Mouse (Mus musculus) MEL (cell line): ENCODE measurements at regions not wholly inside any gene's neighbourhood (a gene's known extent, or its start where the extent isn't known, plus 50 kb on each side); places are given as distances from the start of the nearest gene placed in this dataset.

Experiments
- DNase-seq: peaks from one replicate; pipeline ENCODE4 v3.0.0; 2011; ENCODE audit warnings: low read depth, low spot score
- H3K27ac ChIP-seq: 2 replicates; pipeline ENCODE4 v1.5.1; 2012; ENCODE audit warnings: low read depth, mild to moderate bottlenecking, control low read depth, low read length, moderate library complexity; ENCODE audit not compliant: control insufficient read depth
- H3K27me3 ChIP-seq, 2 experiments: fragments of 150-350 bp in 1 of 2; sonication (generic) in 1 of 2; 2 replicates each; pipeline ENCODE4 v1.6.1; 2012; ENCODE audit warnings: low read length in 2 of 2, mild to moderate bottlenecking in 2 of 2, improper control_type of control experiment in 1 of 2, moderate library complexity in 1 of 2; ENCODE audit not compliant: insufficient read depth in 2 of 2, control insufficient read depth in 1 of 2
- H3K36me3 ChIP-seq, 2 experiments: 2 replicates each; pipeline ENCODE4 v1.6.1; 2012 to 2014; ENCODE audit warnings: low read length in 2 of 2, improper control_type of control experiment in 1 of 2, inconsistent platforms in 1 of 2, mild to moderate bottlenecking in 1 of 2; ENCODE audit not compliant: insufficient read depth in 2 of 2, control insufficient read depth in 1 of 2
- H3K4me1 ChIP-seq, 2 experiments: fragments of 150-350 bp in 1 of 2; sonication (generic) in 1 of 2; 2 replicates each; pipeline ENCODE4 v1.6.1; 2012; ENCODE audit warnings: low read length in 2 of 2, improper control_type of control experiment in 1 of 2, mild to moderate bottlenecking in 1 of 2; ENCODE audit not compliant: insufficient read depth in 2 of 2, control insufficient read depth in 1 of 2
- H3K4me3 ChIP-seq, 2 experiments: fragments of 150-350 bp in 1 of 2; sonication (generic) in 1 of 2; 2 replicates each; pipeline ENCODE4 v1.5.1; 2012; ENCODE audit warnings: low read depth in 2 of 2, low read length in 2 of 2, mild to moderate bottlenecking in 2 of 2, moderate library complexity in 2 of 2, control low read depth in 1 of 2, improper control_type of control experiment in 1 of 2; ENCODE audit not compliant: control insufficient read depth in 1 of 2, insufficient read depth in 1 of 2
- H3K79me2 ChIP-seq: 2 replicates; pipeline ENCODE4 v1.6.1; 2012; ENCODE audit warnings: mild to moderate bottlenecking, low read length, moderate library complexity; ENCODE audit not compliant: control insufficient read depth, poor library complexity, insufficient read depth
- H3K9ac ChIP-seq: 2 replicates; pipeline ENCODE4 v1.6.1; 2012; ENCODE audit warnings: low read depth, mild to moderate bottlenecking, control low read depth, low read length, moderate library complexity; ENCODE audit not compliant: control insufficient read depth, poor library complexity, severe bottlenecking
- H3K9me3 ChIP-seq: fragments of 150-350 bp; sonication (generic); replicated peaks from 2 replicates; pipeline ENCODE4 v1.6.1; 2012; ENCODE audit warnings: mild to moderate bottlenecking, low read length, improper control_type of control experiment, moderate library complexity; ENCODE audit not compliant: insufficient read depth
- BHLHE40 ChIP-seq: IDR thresholded peaks from 2 replicates; pipeline ENCODE4 v1.6.1; 2012; ENCODE audit warnings: low read depth, mild to moderate bottlenecking, inconsistent platforms, low read length, improper control_type of control experiment, borderline replicate concordance
- CHD2 ChIP-seq: IDR thresholded peaks from 2 replicates; pipeline ENCODE4 v1.6.1; 2011; ENCODE audit warnings: low read length, improper control_type of control experiment
- CTCF ChIP-seq, 3 experiments: IDR thresholded peaks in 2 of 3; conservative IDR thresholded peaks in 1 of 3; 2 replicates each; pipeline ENCODE4 v1.5.1; 2011 to 2012; ENCODE audit warnings: low read length in 3 of 3, low read depth in 2 of 3, mild to moderate bottlenecking in 2 of 3, improper control_type of control experiment in 1 of 3, inconsistent platforms in 1 of 3, mixed read lengths in 1 of 3, moderate library complexity in 1 of 3; ENCODE audit not compliant: control insufficient read depth in 1 of 3, insufficient read depth in 1 of 3, poor library complexity in 1 of 3, severe bottlenecking in 1 of 3
- ELF1 ChIP-seq: IDR thresholded peaks from 2 replicates; pipeline ENCODE4 v1.6.1; 2014; ENCODE audit warnings: low read depth, mild to moderate bottlenecking, inconsistent platforms, low read length, improper control_type of control experiment, moderate library complexity
- EP300 ChIP-seq, 2 experiments: IDR thresholded peaks; 2 replicates each; pipeline ENCODE4 v1.6.1; 2011; ENCODE audit warnings: improper control_type of control experiment in 2 of 2, low read length in 2 of 2, low read depth in 1 of 2, mild to moderate bottlenecking in 1 of 2
- GABPA ChIP-seq: IDR thresholded peaks from 2 replicates; pipeline ENCODE4 v1.6.1; 2012; ENCODE audit warnings: low read depth, mild to moderate bottlenecking, inconsistent platforms, low read length, improper control_type of control experiment, moderate library complexity
- GATA1 ChIP-seq: IDR thresholded peaks from 2 replicates; pipeline ENCODE4 v1.6.1; 2011; ENCODE audit warnings: low read depth, low read length, improper control_type of control experiment
- HCFC1 ChIP-seq: IDR thresholded peaks from 2 replicates; pipeline ENCODE4 v1.6.1; 2012; ENCODE audit warnings: low read depth, mild to moderate bottlenecking, inconsistent platforms, low read length, improper control_type of control experiment, moderate library complexity
- KAT2A ChIP-seq: conservative IDR thresholded peaks from 2 replicates; pipeline ENCODE4 v1.6.1; 2012; ENCODE audit warnings: low read depth, low read length, improper control_type of control experiment, inconsistent platforms
- MEF2A ChIP-seq: IDR thresholded peaks from 2 replicates; pipeline ENCODE4 v1.6.1; 2014; ENCODE audit warnings: low read depth, mild to moderate bottlenecking, inconsistent platforms, low read length, improper control_type of control experiment; ENCODE audit not compliant: poor library complexity, insufficient replicate concordance, severe bottlenecking; ENCODE audit errors: extremely low read depth
- MXI1 ChIP-seq: IDR thresholded peaks from 2 replicates; pipeline ENCODE4 v1.6.1; 2011; ENCODE audit warnings: mild to moderate bottlenecking, low read depth, low read length, improper control_type of control experiment
- MYB ChIP-seq: IDR thresholded peaks from 2 replicates; pipeline ENCODE4 v1.6.1; 2011; ENCODE audit warnings: mild to moderate bottlenecking, low read depth, low read length, improper control_type of control experiment
- NRF1 ChIP-seq: IDR thresholded peaks from 2 replicates; pipeline ENCODE4 v1.6.1; 2014; ENCODE audit warnings: low read depth, mild to moderate bottlenecking, inconsistent platforms, low read length, improper control_type of control experiment, moderate library complexity; ENCODE audit not compliant: poor library complexity, insufficient read depth, severe bottlenecking
- POLR2AphosphoS5 ChIP-seq: IDR thresholded peaks from 2 replicates; pipeline ENCODE4 v1.6.1; 2012; ENCODE audit warnings: low read depth, borderline replicate concordance, mild to moderate bottlenecking, inconsistent platforms, low read length, moderate library complexity, mixed read lengths
- RCOR1 ChIP-seq: IDR thresholded peaks from 2 replicates; pipeline ENCODE4 v1.6.1; 2012; ENCODE audit warnings: low read depth, mild to moderate bottlenecking, inconsistent platforms, low read length, improper control_type of control experiment
- SMC3 ChIP-seq: IDR thresholded peaks from 2 replicates; pipeline ENCODE4 v1.6.1; 2011; ENCODE audit warnings: low read depth, low read length, improper control_type of control experiment
- TCF12 ChIP-seq: IDR thresholded peaks from 2 replicates; pipeline ENCODE4 v1.6.1; 2014; ENCODE audit warnings: low read depth, mild to moderate bottlenecking, inconsistent platforms, low read length, improper control_type of control experiment, moderate library complexity
- USF1 ChIP-seq: IDR thresholded peaks from 2 replicates; pipeline ENCODE4 v1.6.1; 2014; ENCODE audit warnings: low read depth, mild to moderate bottlenecking, inconsistent platforms, low read length, improper control_type of control experiment, moderate library complexity
- USF2 ChIP-seq, 2 experiments: IDR thresholded peaks; 2 replicates each; pipeline ENCODE4 v1.6.1; 2011 to 2012; ENCODE audit warnings: improper control_type of control experiment in 2 of 2, low read length in 2 of 2, borderline replicate concordance in 1 of 2, inconsistent platforms in 1 of 2, low read depth in 1 of 2, mild to moderate bottlenecking in 1 of 2; ENCODE audit not compliant: insufficient read depth in 1 of 2
- ZC3H11A ChIP-seq: IDR thresholded peaks from 2 replicates; pipeline ENCODE4 v1.6.1; 2012; ENCODE audit warnings: low read depth, mild to moderate bottlenecking, inconsistent platforms, low read length, improper control_type of control experiment
- ZKSCAN1 ChIP-seq: IDR thresholded peaks from 2 replicates; pipeline ENCODE4 v1.6.1; 2012; ENCODE audit warnings: low read depth, mild to moderate bottlenecking, inconsistent platforms, low read length, improper control_type of control experiment, moderate library complexity
- ZMIZ1 ChIP-seq: IDR thresholded peaks from 2 replicates; pipeline ENCODE4 v1.6.1; 2012; ENCODE audit warnings: low read depth, mild to moderate bottlenecking, inconsistent platforms, low read length, improper control_type of control experiment, moderate library complexity

- peak; percentile 54 for TF ChIP-seq MXI1
- TF ChIP-seq CTCF (IDR thresholded peaks at IDR 0.05 in 2 of 3, conservative IDR thresholded peaks at IDR 0.05 in 1 of 3; ENCODE audit: control insufficient read depth in 1 of 3, insufficient read depth in 1 of 3, low read depth in 2 of 3, low read length in 3 of 3, poor library complexity in 1 of 3, severe bottlenecking in 1 of 3): no peak
- TF ChIP-seq MEF2A: no peak
- peak; percentile 45 for TF ChIP-seq KAT2A
- TF ChIP-seq EP300 (IDR thresholded peaks at IDR 0.05; ENCODE audit: low read depth in 1 of 2, low read length in 2 of 2): peak; percentile 58 to 62; a peak in 3 of 4 replicates
- no peak for TF ChIP-seq ZKSCAN1
- TF ChIP-seq HCFC1: peak; percentile 85
- TF ChIP-seq RCOR1: 0 out of 2 replicates have a peak, but pooled peaks have one; percentile 17
- TF ChIP-seq CHD2: no peak
- TF ChIP-seq MYB: no peak
- TF ChIP-seq ZC3H11A: no peak
Measured at GRCm38 (mm10) chr13:46360495-46361120, 57.6 kb upstream of the Rbm24 start (continued).

DNA sequence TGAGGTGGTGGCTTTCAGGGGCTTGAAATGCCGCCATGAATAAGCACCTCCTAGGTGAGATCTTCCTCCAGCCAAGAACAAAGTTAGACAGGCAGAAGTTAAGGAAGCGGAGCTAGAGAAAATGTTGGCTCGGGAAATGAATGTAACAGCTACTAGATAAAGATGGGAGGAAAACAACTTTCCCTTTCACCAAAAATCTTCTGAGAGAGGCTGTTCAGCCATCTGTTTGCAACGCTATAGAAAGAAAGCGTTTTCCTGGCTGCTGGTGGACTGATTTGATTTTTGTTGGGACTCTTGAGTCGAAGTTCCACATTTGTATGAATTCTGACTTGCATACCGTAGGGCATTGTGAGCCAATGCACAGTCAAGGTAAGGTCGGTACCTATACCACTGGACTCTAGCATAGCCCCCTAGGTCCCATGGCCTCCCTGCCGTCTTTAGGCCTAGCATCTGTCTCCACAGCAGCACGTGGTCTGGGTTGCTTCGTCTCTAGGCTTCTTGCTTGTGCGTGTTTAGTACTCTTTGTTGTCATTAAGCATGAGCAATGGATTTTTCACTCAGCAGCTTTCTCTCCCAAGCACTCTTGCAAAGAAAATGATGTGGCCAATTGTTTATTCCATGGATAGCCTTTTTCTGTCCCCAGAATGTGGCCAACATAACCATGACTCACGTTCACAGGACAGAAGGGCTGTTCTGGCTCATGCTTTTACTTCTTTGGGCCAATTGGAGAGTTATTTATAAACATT, 54.6 kb upstream of the Rbm24 start:
- H3K36me3 ChIP-seq: peaks cover 0 to 8% of the 10 kb centered on the region in 2 experiments; a peak in 2 of 4 replicates
- DNase-seq: no peak
- no peaks in the 10 kb centered on the region for H3K79me2 ChIP-seq
- H3K4me3 ChIP-seq: no peak overlapping the region
- no peak for TF ChIP-seq POLR2AphosphoS5
- TF ChIP-seq ZMIZ1: no peak
- no peaks in the 10 kb centered on the region for H3K27me3 ChIP-seq
- H3K4me1 ChIP-seq: peaks cover 7 to 16% of the 10 kb centered on the region in 2 experiments
- no peak overlapping the region for H3K27ac ChIP-seq
- no peak overlapping the region for H3K9ac ChIP-seq
- H3K9me3 ChIP-seq: no peaks in the 10 kb centered on the region

DNA sequence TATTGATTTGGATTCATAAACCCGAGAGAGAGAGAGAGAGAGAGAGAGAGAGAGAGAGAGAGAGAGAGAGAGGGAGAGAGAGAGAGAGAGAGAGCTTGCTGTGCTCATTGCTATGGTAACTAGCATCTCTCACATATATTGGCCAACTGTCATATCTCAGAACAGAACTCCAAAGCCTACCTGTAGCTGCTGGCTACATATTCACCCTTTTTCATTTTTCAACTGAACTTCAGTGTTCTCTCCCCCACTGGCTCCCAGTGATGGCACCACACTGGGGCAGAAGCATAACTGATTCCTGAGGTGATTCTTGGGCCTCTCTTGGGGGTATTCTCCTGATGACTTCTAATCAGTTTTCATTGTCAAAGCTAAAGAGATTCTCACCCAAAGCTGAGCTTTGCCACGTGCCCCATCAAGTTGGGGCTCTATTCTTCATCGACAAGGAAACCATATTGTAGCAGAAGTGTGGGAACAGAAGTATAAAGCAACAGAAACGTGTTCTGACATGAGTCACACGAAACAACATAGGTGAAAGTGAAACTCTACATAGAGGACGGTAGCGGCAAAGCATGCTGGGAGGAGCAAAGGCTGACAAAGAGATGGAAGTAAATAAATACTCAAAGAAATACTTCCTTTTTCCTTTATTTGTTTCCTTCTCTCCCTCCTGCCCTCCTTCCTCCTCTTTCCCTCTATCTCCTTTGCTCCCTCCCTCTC, 53.9 kb upstream of the Rbm24 start:
- no peak for DNase-seq

More for the DNA sequence above, 53.9 kb upstream of the Rbm24 start:
- Histone ChIP-seq H3K9ac (no peak overlapping the region), H3K27ac (no peak overlapping the region), H3K36me3 (peaks cover 0 to 8% of the 10 kb centered on the region in 2 experiments; a peak in 2 of 4 replicates), H3K27me3 (no peaks in the 10 kb centered on the region), H3K9me3 (no peaks in the 10 kb centered on the region), H3K4me1 (peaks cover 7 to 15% of the 10 kb centered on the region in 2 experiments), H3K79me2 (no peaks in the 10 kb centered on the region), H3K4me3 (no peak overlapping the region)
- no peak for TF ChIP-seq ELF1
- no peak for TF ChIP-seq GABPA
- no peak for TF ChIP-seq POLR2AphosphoS5
- no peak for TF ChIP-seq MEF2A
- TF ChIP-seq GATA1: no peak
- TF ChIP-seq MXI1: no peak
- TF ChIP-seq ZC3H11A: no peak
- no peak for TF ChIP-seq TCF12
- no peak for TF ChIP-seq USF2 (IDR thresholded peaks at IDR 0.05; ENCODE audit: borderline replicate concordance in 1 of 2, insufficient read depth in 1 of 2, low read depth in 1 of 2, low read length in 2 of 2)
- no peak for TF ChIP-seq BHLHE40
- no peak for TF ChIP-seq MYB
- TF ChIP-seq USF1: no peak
- no peak for TF ChIP-seq SMC3
- no peak for TF ChIP-seq NRF1
